Comparison of ENCODE assay signal across 26 mouse cellular contexts in the genomic region with DNA sequence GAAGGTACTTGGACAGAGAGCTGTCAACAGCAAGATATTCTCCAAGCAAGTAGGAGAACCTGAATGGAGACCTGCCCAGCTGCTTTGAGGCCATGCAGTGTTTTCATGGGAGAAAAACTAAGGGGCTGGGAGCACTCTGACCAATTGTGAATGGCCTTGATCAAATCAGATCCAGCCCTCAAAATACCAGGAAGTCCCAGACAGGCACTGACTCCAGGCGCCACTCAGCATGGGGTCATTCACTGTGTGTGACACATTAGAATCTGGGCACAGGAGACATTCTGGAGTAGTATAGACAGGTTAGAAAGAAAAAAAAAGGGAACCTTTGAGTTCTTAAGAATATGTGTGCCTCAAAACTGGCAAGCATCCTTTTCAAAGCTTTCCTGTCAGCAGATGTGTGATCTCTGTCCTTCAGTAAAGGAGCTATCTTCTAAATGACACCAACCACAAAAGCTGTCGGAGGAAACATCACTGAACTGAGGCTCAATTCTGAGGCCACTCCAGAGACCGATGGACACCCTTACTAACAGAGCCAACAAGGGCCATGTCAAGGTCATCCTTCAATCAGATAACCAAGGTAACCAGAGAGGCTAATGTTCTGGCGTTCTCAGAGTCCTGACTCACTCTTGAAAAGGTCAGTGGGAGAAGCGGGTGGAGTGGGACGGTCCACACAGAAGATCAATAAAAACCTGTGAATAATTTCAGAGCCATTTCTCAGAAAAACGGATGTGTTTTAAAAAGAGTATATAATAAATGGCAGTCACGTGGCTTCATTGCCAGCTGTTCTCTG.
DNase-seq lines count a peak whose midpoint lies in the region; ATAC-seq and TF ChIP-seq lines count a peak whose summit lies in the region.
"Had no signal": no experiment of that assay in that cellular context is flagged by ENCODE, and none has a peak within 500 bp of the region (broad histone marks: within the 10 kb centered on the region; RNA-seq: fewer than 3 reads in every experiment).

No protein-coding gene starts in this region.

- no peak for DNase-seq in left cerebral cortex, adult 2 months (ENCODE audit: extremely low spot score in 1 of 2, low spot score in 2 of 2)
- no peak for DNase-seq in left cerebral cortex, adult 8-10 months (ENCODE audit: low spot score in 2 of 2)
- peak; percentile 81 for DNase-seq in adrenal gland, adult 2 months
- peak; percentile 72 for DNase-seq in adrenal gland, postnatal 14 days
- DNase-seq in hindbrain, embryonic 11.5 days (ENCODE audit: low spot score): no peak
- DNase-seq: B cell, adult 2 months; cerebellum, adult 2 months; cerebellum, postnatal 36 days; forebrain, postnatal 0 days; gastrocnemius, postnatal 36 days; heart, postnatal 4 days; left cerebral cortex, postnatal 4 days; thymus, postnatal 14 days had no signal

- H3K9ac ChIP-seq in stomach, embryonic 14.5 days (replicated peaks; ENCODE audit: low read depth, low read length): no peak overlapping the region
- no peak overlapping the region for H3K9ac ChIP-seq in midbrain, embryonic 16.5 days (ENCODE audit: low read depth, low read length)
- no peak overlapping the region for H3K9ac ChIP-seq in hindbrain, embryonic 11.5 days (ENCODE audit: low read depth, low read length)
- H3K9ac ChIP-seq: embryonic facial prominence, embryonic 12.5 days; forebrain, postnatal 0 days; heart, embryonic 15.5 days; hindbrain, embryonic 15.5 days; limb, embryonic 15.5 days; liver, embryonic 15.5 days; midbrain, embryonic 15.5 days had no signal

- no peaks in the 10 kb centered on the region for H3K9me3 ChIP-seq in stomach, embryonic 14.5 days (ENCODE audit: control insufficient read depth, low read depth, low read length)
- H3K9me3 ChIP-seq in midbrain, embryonic 16.5 days (replicated peaks; ENCODE audit: control insufficient read depth, low read length, poor library complexity, severe bottlenecking): no peaks in the 10 kb centered on the region
- H3K9me3 ChIP-seq in hindbrain, embryonic 11.5 days (ENCODE audit: control insufficient read depth, low read length): no peaks in the 10 kb centered on the region
- H3K9me3 ChIP-seq: embryonic facial prominence, embryonic 12.5 days; G1E; heart, embryonic 15.5 days; hindbrain, embryonic 15.5 days; limb, embryonic 15.5 days; liver, embryonic 15.5 days; midbrain, embryonic 15.5 days had no signal

- 0 out of 2 replicates have a peak, but pooled peaks have one; percentile 28 for ATAC-seq in stomach, embryonic 14.5 days (ENCODE audit: insufficient number of reproducible peaks, insufficient read depth, low FRiP score, low read depth)
- no peak for ATAC-seq in midbrain, embryonic 16.5 days
- no peak for ATAC-seq in hindbrain, embryonic 11.5 days (ENCODE audit: low FRiP score)
- ATAC-seq: forebrain, postnatal 0 days; midbrain, embryonic 15.5 days; Patski had no signal

- no peak overlapping the region for H3K4me3 ChIP-seq in left cerebral cortex, adult 2 months
- H3K4me3 ChIP-seq in stomach, embryonic 14.5 days (ENCODE audit: low read depth, low read length): no peak overlapping the region
- no peak overlapping the region for H3K4me3 ChIP-seq in midbrain, embryonic 16.5 days (ENCODE audit: low read depth, low read length)
- no peak overlapping the region for H3K4me3 ChIP-seq in hindbrain, embryonic 11.5 days (ENCODE audit: low read depth, low read length)
- H3K4me3 ChIP-seq: embryonic facial prominence, embryonic 12.5 days; heart, embryonic 15.5 days; hindbrain, embryonic 15.5 days; limb, embryonic 15.5 days; liver, embryonic 15.5 days; midbrain, embryonic 15.5 days; myocyte had no signal

- no peak for TF ChIP-seq CTCF in left cerebral cortex, adult 2 months (IDR thresholded peaks at IDR 0.05)

- H3K4me2 ChIP-seq in stomach, embryonic 14.5 days (replicated peaks; ENCODE audit: low read depth, low read length): no peak overlapping the region
- no peak overlapping the region for H3K4me2 ChIP-seq in midbrain, embryonic 16.5 days (ENCODE audit: low read length)
- no peak overlapping the region for H3K4me2 ChIP-seq in hindbrain, embryonic 11.5 days (replicated peaks; ENCODE audit: low read depth, low read length)
- H3K4me2 ChIP-seq: embryonic facial prominence, embryonic 12.5 days; heart, embryonic 15.5 days; hindbrain, embryonic 15.5 days; limb, embryonic 15.5 days; liver, embryonic 15.5 days; midbrain, embryonic 15.5 days had no signal

- H3K27me3 ChIP-seq in stomach, embryonic 14.5 days (ENCODE audit: control insufficient read depth, insufficient read depth, low read length): no peaks in the 10 kb centered on the region
- H3K27me3 ChIP-seq in midbrain, embryonic 16.5 days (ENCODE audit: control insufficient read depth, insufficient read depth, low read depth, low read length): no peaks in the 10 kb centered on the region
- no peaks in the 10 kb centered on the region for H3K27me3 ChIP-seq in hindbrain, embryonic 11.5 days (ENCODE audit: control insufficient read depth, insufficient read depth, low read length)
- H3K27me3 ChIP-seq: CH12.LX; embryonic facial prominence, embryonic 12.5 days; heart, embryonic 15.5 days; hindbrain, embryonic 15.5 days; limb, embryonic 15.5 days; liver, embryonic 15.5 days; midbrain, embryonic 15.5 days; Patski had no signal

- H3K4me1 ChIP-seq in stomach, embryonic 14.5 days (ENCODE audit: control insufficient read depth, insufficient read depth, low read length): peaks cover 16% of the 10 kb centered on the region; the same call in 1 of the 2 replicates
- peaks cover 5% of the 10 kb centered on the region; the same call in 1 of the 2 replicates for H3K4me1 ChIP-seq in midbrain, embryonic 16.5 days (ENCODE audit: control insufficient read depth, insufficient read depth, low read length)
- H3K4me1 ChIP-seq in hindbrain, embryonic 11.5 days (replicated peaks; ENCODE audit: control insufficient read depth, insufficient read depth, low read length): no peaks in the 10 kb centered on the region
- H3K4me1 ChIP-seq: heart, embryonic 15.5 days; liver, embryonic 15.5 days; midbrain, embryonic 15.5 days had no signal

- peak overlapping the region; percentile 33 for H3K27ac ChIP-seq in left cerebral cortex, adult 2 months
- no peak overlapping the region for H3K27ac ChIP-seq in stomach, embryonic 14.5 days (ENCODE audit: low read length)
- no peak overlapping the region for H3K27ac ChIP-seq in midbrain, embryonic 16.5 days (ENCODE audit: low read length)
- no peak overlapping the region for H3K27ac ChIP-seq in hindbrain, embryonic 11.5 days (ENCODE audit: low read depth, low read length)
- H3K27ac ChIP-seq: embryonic facial prominence, embryonic 12.5 days; heart, embryonic 15.5 days; hindbrain, embryonic 15.5 days; limb, embryonic 15.5 days; liver, embryonic 15.5 days; macrophage; midbrain, embryonic 15.5 days had no signal

- intact Hi-C loops in left cerebral cortex, adult 2 months (cut with DNase I): no loop called here

- H3K36me3 ChIP-seq in stomach, embryonic 14.5 days (ENCODE audit: control insufficient read depth, insufficient read depth, low read length): no peaks in the 10 kb centered on the region
- no peaks in the 10 kb centered on the region for H3K36me3 ChIP-seq in midbrain, embryonic 16.5 days (ENCODE audit: control insufficient read depth, insufficient read depth, low read length)
- H3K36me3 ChIP-seq in hindbrain, embryonic 11.5 days (ENCODE audit: control insufficient read depth, insufficient read depth, low read length): no peaks in the 10 kb centered on the region
- H3K36me3 ChIP-seq: embryonic facial prominence, embryonic 12.5 days; G1E; heart, embryonic 15.5 days; hindbrain, embryonic 15.5 days; limb, embryonic 15.5 days; liver, embryonic 15.5 days; midbrain, embryonic 15.5 days had no signal

- 44% methylated on average over 8 of the region's 8 CpGs for WGBS in stomach, embryonic 14.5 days
- WGBS in midbrain, embryonic 16.5 days: 82% methylated on average over 8 of the region's 8 CpGs
- 71% methylated on average over 8 of the region's 8 CpGs for WGBS in hindbrain, embryonic 11.5 days

Comparison
In these comparisons a context has a peak if more than half of its experiments do, and no peak if none do; other contexts are left out.
1. DNase-seq: peak in adrenal gland, adult 2 months (single experiment) and adrenal gland, postnatal 14 days (single experiment); none in left cerebral cortex, adult 2 months (0 of 2), left cerebral cortex, adult 8-10 months (0 of 2) and hindbrain, embryonic 11.5 days (single experiment).